Mouse (Mus musculus) lung, adult 2 months (tissue): ENCODE data around the gene Cul4a.

Experiments
- CTCF ChIP-seq: fragments of 200-500 bp; IDR thresholded peaks from 2 replicates; pipeline ENCODE4 v1.5.1; 2011; ENCODE audit warnings: mild to moderate bottlenecking, low read length, control low read depth; ENCODE audit not compliant: insufficient read depth
- POLR2A ChIP-seq: fragments of 200-500 bp; IDR thresholded peaks from 2 replicates; pipeline ENCODE4 v1.6.1; 2011; ENCODE audit warnings: low read depth, mild to moderate bottlenecking, control low read depth, low read length, borderline replicate concordance; ENCODE audit errors: extremely low read depth

DNA sequence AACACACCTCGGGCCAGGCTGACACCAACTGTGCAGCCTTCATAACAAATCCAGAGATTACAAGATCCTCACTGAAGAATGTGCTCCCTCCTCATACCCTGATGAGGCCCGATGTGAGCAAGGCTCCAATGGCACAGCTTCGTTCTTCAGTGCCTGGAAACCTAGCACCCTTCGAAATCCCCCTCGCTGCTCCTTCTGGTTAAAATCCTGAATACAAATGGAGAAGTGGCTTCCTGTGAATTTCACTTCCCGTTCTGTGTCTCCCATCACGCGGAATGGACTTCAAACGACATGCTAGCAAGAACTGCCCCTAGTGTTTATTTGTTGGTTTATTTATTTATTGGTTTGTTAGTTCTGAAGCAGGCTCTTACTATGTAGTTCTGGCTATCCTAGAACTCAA lies 49.9 kb downstream of the Cul4a start:
- TF ChIP-seq CTCF (no peak), POLR2A (no peak)
